Mouse (Mus musculus) intestine, embryonic 16.5 days (tissue): ENCODE measurements around the gene Olfr615. TPM values are rescaled to one million over a fixed set of nuclear protein-coding genes. Genes with fewer than 3 reads are reported as not detected.

ENCODE experiments used
- ATAC-seq: fragments of 200-750 bp; cut with Nextera tagmentation; 2 replicates; pipeline ENCODE4 v1.8.0; 2017; ENCODE audit warnings: moderate TSS enrichment, moderate library complexity
- H3K27ac ChIP-seq: fragments of 300-500 bp; sonication (generic); 2 replicates; pipeline ENCODE4 v1.5.1; 2014; ENCODE audit warnings: mild to moderate bottlenecking, low read length
- H3K27me3 ChIP-seq: fragments of 300-500 bp; sonication (generic); replicated peaks from 2 replicates; pipeline ENCODE4 v1.6.1; 2014; ENCODE audit warnings: low read length, control low read depth, mixed read lengths; ENCODE audit not compliant: control insufficient read depth, insufficient read depth
- H3K36me3 ChIP-seq: fragments of 300-500 bp; sonication (generic); 2 replicates; pipeline ENCODE4 v1.6.1; 2014; ENCODE audit warnings: low read length, control low read depth; ENCODE audit not compliant: control insufficient read depth, insufficient read depth
- H3K4me1 ChIP-seq: fragments of 300-500 bp; sonication (generic); 2 replicates; pipeline ENCODE4 v1.6.1; 2014; ENCODE audit warnings: low read length, control low read depth, mixed read lengths; ENCODE audit not compliant: control insufficient read depth, insufficient read depth
- H3K4me2 ChIP-seq: fragments of 300-500 bp; sonication (generic); 2 replicates; pipeline ENCODE4 v1.6.1; 2014; ENCODE audit warnings: low read depth, low read length, control low read depth
- H3K4me3 ChIP-seq: fragments of 300-500 bp; sonication (generic); 2 replicates; pipeline ENCODE4 v1.5.1; 2014; ENCODE audit warnings: mild to moderate bottlenecking, low read length
- H3K9ac ChIP-seq: fragments of 300-500 bp; sonication (generic); 2 replicates; pipeline ENCODE4 v1.6.1; 2014; ENCODE audit warnings: low read depth, low read length
- H3K9me3 ChIP-seq: fragments of 300-500 bp; sonication (generic); 2 replicates; pipeline ENCODE4 v1.6.1; 2016; ENCODE audit warnings: low read length, control low read depth; ENCODE audit not compliant: control insufficient read depth
- WGBS: fragments of 180-500 bp; shearing (Covaris S2); extraction: QIAGEN DNeasy Blood & Tissue Kit; methylation state at CpG from one replicate; pipeline ENCODE4 v1.1.7; 2014; 5-methylcytosine and 5-hydroxymethylcytosine counted together
- microRNA-seq: library from miRNA; unstranded; fragments of <30 nt; microRNA quantifications from one replicate; pipeline ENCODE4, GENCODE M21; 2016
- polyA plus RNA-seq: library from polyadenylated mRNA; unstranded; fragments of >200 nt; fragmentation: Nextera tagmentation; extraction: Ambion mirVana; gene quantifications from 2 replicates; pipeline ENCODE4 v1.2.1, GENCODE M21; 2015

Gene Olfr615
- polyA plus RNA-seq, 1 experiment from 2014 or later, result not detected

GRCm38 (mm10) chr7:103612434-103612833 is 56.6 kb downstream of the Olfr615 start, which contains the start of gene Olfr620:
Gene Olfr620 (minus strand): TSS chr7:103612534.
- H3K4me2 ChIP-seq, result no peak within 1 kb of the TSS
- H3K4me3 ChIP-seq, result no peak within 1 kb of the TSS
- H3K27ac ChIP-seq, result no peak within 1 kb of the TSS
- no peaks in the 10 kb centered on the region for H3K36me3 ChIP-seq
- no peak within 1 kb of the TSS for H3K9ac ChIP-seq
- no peaks in the 10 kb centered on the region for H3K27me3 ChIP-seq
- no peak for ATAC-seq
- H3K9me3 ChIP-seq, result no peaks in the 10 kb centered on the region
- WGBS, result 69% methylated on average over 2 of the region's 2 CpGs
- no peaks in the 10 kb centered on the region for H3K4me1 ChIP-seq

Small RNA genes lying within 50 kb of the gene (microRNA-seq; reads per million reads assigned to microRNA genes)
- gene Gm26506, result not detected

Other genes with a start within 250 kb of the Olfr615 start
- gene Olfr597, start 239.8 kb upstream of the Olfr615 start, polyA plus RNA-seq, result not detected in 2 replicates
- gene Olfr598, start 232.5 kb upstream of the Olfr615 start, polyA plus RNA-seq, result not detected in 2 replicates
- not detected in 2 replicates for gene Olfr599, start 220.2 kb upstream of the Olfr615 start, polyA plus RNA-seq
- not detected in 2 replicates for gene Olfr600, start 206.4 kb upstream of the Olfr615 start, polyA plus RNA-seq
- not detected in 2 replicates for gene Olfr601, start 193.4 kb upstream of the Olfr615 start, polyA plus RNA-seq
- not detected in 2 replicates for gene Olfr603, start 169.9 kb upstream of the Olfr615 start, polyA plus RNA-seq
- gene Usp17lc, start 141.0 kb upstream of the Olfr615 start, polyA plus RNA-seq, result not detected in 2 replicates
- not detected in 2 replicates for gene Olfr605, start 110.6 kb upstream of the Olfr615 start, polyA plus RNA-seq
- not detected in 2 replicates for gene Olfr606, start 107.0 kb upstream of the Olfr615 start, polyA plus RNA-seq
- not detected in 2 replicates for gene Olfr607, start 91.9 kb upstream of the Olfr615 start, polyA plus RNA-seq
- not detected in 2 replicates for gene Olfr608, start 86.2 kb upstream of the Olfr615 start, polyA plus RNA-seq
- gene Olfr609, start 58.0 kb upstream of the Olfr615 start, polyA plus RNA-seq, result not detected in 2 replicates
- not detected in 2 replicates for gene Olfr610, start 44.0 kb upstream of the Olfr615 start, polyA plus RNA-seq
- gene Olfr611, start 35.2 kb upstream of the Olfr615 start, polyA plus RNA-seq, result not detected in 2 replicates
- not detected in 2 replicates for gene Olfr612, start 13.4 kb upstream of the Olfr615 start, polyA plus RNA-seq
- not detected in 2 replicates for gene Olfr613, start 8.0 kb upstream of the Olfr615 start, polyA plus RNA-seq
- gene Olfr616, start 13.1 kb downstream of the Olfr615 start, polyA plus RNA-seq, result not detected in 2 replicates
- not detected in 2 replicates for gene Olfr617, start 17.0 kb downstream of the Olfr615 start, polyA plus RNA-seq
- not detected in 2 replicates for gene Olfr618, start 34.0 kb downstream of the Olfr615 start, polyA plus RNA-seq
- not detected in 2 replicates for gene Olfr619, start 44.5 kb downstream of the Olfr615 start, polyA plus RNA-seq
- not detected in 2 replicates for gene Olfr620, start 56.5 kb downstream of the Olfr615 start, polyA plus RNA-seq
- gene Olfr622, start 86.6 kb downstream of the Olfr615 start, polyA plus RNA-seq, result not detected in 2 replicates
- not detected in 2 replicates for gene Olfr623, start 107.6 kb downstream of the Olfr615 start, polyA plus RNA-seq
- gene Olfr624, start 115.1 kb downstream of the Olfr615 start, polyA plus RNA-seq, result 0.04 and 0.06 TPM in 2 replicates
- gene Olfr625-ps1, start 126.6 kb downstream of the Olfr615 start, polyA plus RNA-seq, result not detected in 2 replicates
- not detected in 2 replicates for gene Olfr243, start 158.6 kb downstream of the Olfr615 start, polyA plus RNA-seq
- gene Olfr628, start 174.3 kb downstream of the Olfr615 start, polyA plus RNA-seq, result not detected in 2 replicates
- gene Olfr629, start 188.9 kb downstream of the Olfr615 start, polyA plus RNA-seq, result not detected in 2 replicates
- gene Olfr630, start 201.3 kb downstream of the Olfr615 start, polyA plus RNA-seq, result not detected in 2 replicates
- gene Olfr69, start 215.5 kb downstream of the Olfr615 start, polyA plus RNA-seq, result not detected in 2 replicates
- not detected in 2 replicates for gene Olfr68, start 223.6 kb downstream of the Olfr615 start, polyA plus RNA-seq
- not detected in 2 replicates for gene Olfr67, start 235.7 kb downstream of the Olfr615 start, polyA plus RNA-seq